Mouse (Mus musculus): ENCODE measurements around the gene Unc79.
A peak's percentile ranks its signal among the peaks of the same experiment; 100 is the strongest.

Unc79 gene

GRCm38 (mm10) chr12:103129395-103130248, 181.0 kb downstream of the Unc79 start:
- DNase-seq = no peak

GRCm38 (mm10) chr12:103131419-103131818, 182.8 kb downstream of the Unc79 start:
- DNase-seq = no peak

GRCm38 (mm10) chr12:103142550-103143010, 193.9 kb downstream of the Unc79 start:
- no peak for DNase-seq

- peak; percentile 34 for DNase-seq
Observed at GRCm38 (mm10) chr12:103143798-103144565, 195.3 kb downstream of the Unc79 start.

GRCm38 (mm10) chr12:103150247-103150646, 201.6 kb downstream of the Unc79 start:
- no peak for DNase-seq

GRCm38 (mm10) chr12:103154927-103155326, 206.3 kb downstream of the Unc79 start:
- DNase-seq = no peak

GRCm38 (mm10) chr12:103155406-103155805, 206.7 kb downstream of the Unc79 start:
- DNase-seq = no peak

GRCm38 (mm10) chr12:103157129-103157910, 208.7 kb downstream of the Unc79 start:
- no peak for DNase-seq

- no peak for DNase-seq
Observed at GRCm38 (mm10) chr12:103159016-103159415, 210.4 kb downstream of the Unc79 start.

- DNase-seq = no peak
Observed at GRCm38 (mm10) chr12:103160721-103161120, 212.1 kb downstream of the Unc79 start.

GRCm38 (mm10) chr12:103163596-103163995, 214.9 kb downstream of the Unc79 start:
- DNase-seq = no peak

GRCm38 (mm10) chr12:103164101-103165030, 215.7 kb downstream of the Unc79 start:
- DNase-seq = no peak

- no peak for DNase-seq
Observed at GRCm38 (mm10) chr12:103168892-103169291, 220.2 kb downstream of the Unc79 start.

- peak; percentile 43 for DNase-seq
Observed at GRCm38 (mm10) chr12:103183057-103183456, 234.4 kb downstream of the Unc79 start.

GRCm38 (mm10) chr12:103187020-103187419, 238.4 kb downstream of the Unc79 start:
- no peak for DNase-seq

GRCm38 (mm10) chr12:103188223-103188622, 239.6 kb downstream of the Unc79 start:
- DNase-seq = no peak

GRCm38 (mm10) chr12:103189771-103190170, 241.1 kb downstream of the Unc79 start:
- DNase-seq = no peak

- DNase-seq = no peak
Observed at GRCm38 (mm10) chr12:103192996-103193395, 244.3 kb downstream of the Unc79 start.

GRCm38 (mm10) chr12:103202592-103203544, 254.2 kb downstream of the Unc79 start:
- DNase-seq = peak; percentile 21

GRCm38 (mm10) chr12:103205561-103205960, 256.9 kb downstream of the Unc79 start:
- DNase-seq = no peak

GRCm38 (mm10) chr12:103209581-103209980, 260.9 kb downstream of the Unc79 start:
- no peak for DNase-seq

Measured in liver (tissue).